Mouse (Mus musculus) myocyte (in vitro differentiated cells): ENCODE measurements at regions not wholly inside any gene's neighbourhood (a gene's known extent, or its start where the extent isn't known, plus 50 kb on each side); places are given as distances from the start of the nearest gene placed in this dataset.

Experiments
- H3K27me3 ChIP-seq: one replicate; pipeline ENCODE4 v1.6.1; 2011; ENCODE audit not compliant: control insufficient read depth, insufficient read depth, insufficient read length
- H3K36me3 ChIP-seq: one replicate; pipeline ENCODE4 v1.6.1; 2011; ENCODE audit not compliant: control insufficient read depth, insufficient read depth
- H3K4me2 ChIP-seq: one replicate; pipeline ENCODE4 v1.6.1; 2011; ENCODE audit warnings: low read depth, control low read depth
- H3K4me3 ChIP-seq: one replicate; pipeline ENCODE4 v1.5.1; 2011; ENCODE audit warnings: mild to moderate bottlenecking, control low read depth, moderate library complexity
- H3K79me2 ChIP-seq: one replicate; pipeline ENCODE4 v1.6.1; 2011; ENCODE audit not compliant: control insufficient read depth, insufficient read depth
- H3ac ChIP-seq: one replicate; pipeline ENCODE4 v1.6.1; 2011; ENCODE audit not compliant: control insufficient read depth, insufficient read length
- CEBPB ChIP-seq: IDR thresholded peaks from 2 replicates; pipeline ENCODE4 v1.6.1; 2011; ENCODE audit warnings: mild to moderate bottlenecking, moderate library complexity; ENCODE audit not compliant: poor library complexity, insufficient read depth, severe bottlenecking
- E2F4 ChIP-seq: IDR thresholded peaks from one replicate; pipeline ENCODE4 v1.6.1; 2011; ENCODE audit warnings: mild to moderate bottlenecking, control low read depth, moderate library complexity; ENCODE audit not compliant: insufficient read depth
- MAX ChIP-seq: IDR thresholded peaks from one replicate; pipeline ENCODE4 v1.6.1; 2011; ENCODE audit warnings: low read depth, mild to moderate bottlenecking, control low read depth
- MYOD1 ChIP-seq, 3 experiments: IDR thresholded peaks; one replicate each; pipeline ENCODE4 v1.6.1; 2011; ENCODE audit warnings: control low read depth in 2 of 3, low read depth in 2 of 3, mild to moderate bottlenecking in 2 of 3, moderate library complexity in 1 of 3; ENCODE audit not compliant: insufficient read length in 2 of 3, control insufficient read depth in 1 of 3
- MYOG ChIP-seq, 3 experiments: IDR thresholded peaks; one replicate each; pipeline ENCODE4 v1.6.1; 2011; ENCODE audit warnings: control low read depth in 2 of 3, low read depth in 2 of 3, mild to moderate bottlenecking in 2 of 3; ENCODE audit not compliant: insufficient read length in 2 of 3, control insufficient read depth in 1 of 3, insufficient read depth in 1 of 3
- POLR2A ChIP-seq: IDR thresholded peaks from one replicate; pipeline ENCODE4 v1.6.1; 2011; ENCODE audit warnings: low read depth, mild to moderate bottlenecking, control low read depth, moderate library complexity; ENCODE audit not compliant: insufficient read length
- POLR2AphosphoS2 ChIP-seq: IDR thresholded peaks from one replicate; pipeline ENCODE4 v1.6.1; 2011; ENCODE audit warnings: low read depth, control low read depth; ENCODE audit not compliant: insufficient read length
- REST ChIP-seq: IDR thresholded peaks from one replicate; pipeline ENCODE4 v1.6.1; 2011; ENCODE audit warnings: mild to moderate bottlenecking, control low read depth, moderate library complexity; ENCODE audit not compliant: insufficient read depth, insufficient read length
- SRF ChIP-seq: IDR thresholded peaks from one replicate; pipeline ENCODE4 v1.6.1; 2011; ENCODE audit warnings: low read depth; ENCODE audit not compliant: control insufficient read depth, insufficient read length
- TCF12 ChIP-seq: IDR thresholded peaks from one replicate; pipeline ENCODE4 v1.6.1; 2011; ENCODE audit warnings: mild to moderate bottlenecking, control low read depth; ENCODE audit not compliant: poor library complexity, insufficient read depth, severe bottlenecking
- TCF3 ChIP-seq: IDR thresholded peaks from one replicate; pipeline ENCODE4 v1.6.1; 2011; ENCODE audit warnings: low read depth, control low read depth; ENCODE audit not compliant: insufficient read length
- USF1 ChIP-seq: IDR thresholded peaks from one replicate; pipeline ENCODE4 v1.6.1; 2011; ENCODE audit warnings: low read depth, mild to moderate bottlenecking, control low read depth, moderate library complexity

- H3K4me3 ChIP-seq: no peak overlapping the region
- no peak overlapping the region for H3ac ChIP-seq
- no peaks in the 10 kb centered on the region for H3K27me3 ChIP-seq
- H3K79me2 ChIP-seq: no peaks in the 10 kb centered on the region
- TF ChIP-seq REST (no peak), MAX (no peak), POLR2A (no peak), MYOD1 (IDR thresholded peaks at IDR 0.05; ENCODE audit: control insufficient read depth in 1 of 3, insufficient read length in 2 of 3, low read depth in 2 of 3) (no peak), CEBPB (no peak), USF1 (no peak), TCF12 (no peak), SRF (no peak), TCF3 (no peak)
- no peaks in the 10 kb centered on the region for H3K36me3 ChIP-seq
- H3K4me2 ChIP-seq: no peak overlapping the region
Measured at GRCm38 (mm10) chr14:99521954-99522523, 223.5 kb downstream of the Klf5 start.

- H3K79me2 ChIP-seq: no peaks in the 10 kb centered on the region
- no peak overlapping the region for H3ac ChIP-seq
- TF ChIP-seq MYOD1 (IDR thresholded peaks at IDR 0.05; ENCODE audit: control insufficient read depth in 1 of 3, insufficient read length in 2 of 3, low read depth in 2 of 3) (peak in 1 of 3 experiments; percentile 5), POLR2A (no peak), CEBPB (no peak)
- H3K27me3 ChIP-seq: no peaks in the 10 kb centered on the region
- H3K36me3 ChIP-seq: no peaks in the 10 kb centered on the region
- H3K4me2 ChIP-seq: peak overlapping the region; percentile 12
- H3K4me3 ChIP-seq: no peak overlapping the region
Measured at GRCm38 (mm10) chr14:99535781-99536180, 237.3 kb downstream of the Klf5 start.

DNA sequence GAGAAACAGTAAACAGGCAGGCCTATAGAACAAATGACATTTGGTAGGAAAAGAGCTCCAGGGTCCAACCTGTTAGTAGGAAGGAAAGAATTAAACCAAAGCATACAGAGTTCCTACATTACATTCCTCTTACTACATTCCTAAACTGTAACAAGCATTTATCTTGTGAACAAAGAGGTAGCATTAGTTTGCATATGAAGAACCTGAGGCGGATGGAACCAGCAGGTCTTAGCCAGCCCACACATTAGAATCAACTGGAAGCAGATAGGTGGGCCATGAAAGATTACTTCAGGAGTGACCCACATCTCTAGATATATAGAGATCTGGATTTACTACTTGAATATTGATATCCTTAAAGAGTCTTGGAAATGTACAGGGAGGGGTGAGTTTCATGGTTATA is 238.8 kb downstream of the Klf5 start:
- Histone ChIP-seq H3ac (no peak overlapping the region), H3K4me2 (no peak overlapping the region), H3K4me3 (no peak overlapping the region), H3K27me3 (no peaks in the 10 kb centered on the region), H3K79me2 (no peaks in the 10 kb centered on the region), H3K36me3 (no peaks in the 10 kb centered on the region)
- TF ChIP-seq SRF (no peak), MAX (no peak), E2F4 (no peak), CEBPB (no peak), TCF3 (no peak), MYOD1 (IDR thresholded peaks at IDR 0.05; ENCODE audit: control insufficient read depth in 1 of 3, insufficient read length in 2 of 3, low read depth in 2 of 3) (no peak), POLR2AphosphoS2 (no peak), MYOG (IDR thresholded peaks at IDR 0.05; ENCODE audit: control insufficient read depth in 1 of 3, insufficient read depth in 1 of 3, insufficient read length in 2 of 3, low read depth in 2 of 3) (no peak), USF1 (no peak), POLR2A (no peak), TCF12 (no peak), REST (no peak)

- Histone ChIP-seq H3K36me3 (no peaks in the 10 kb centered on the region), H3K4me2 (no peak overlapping the region), H3K27me3 (no peaks in the 10 kb centered on the region), H3K4me3 (no peak overlapping the region), H3K79me2 (no peaks in the 10 kb centered on the region), H3ac (no peak overlapping the region)
- no peak for TF ChIP-seq SRF
- TF ChIP-seq MYOD1 (IDR thresholded peaks at IDR 0.05; ENCODE audit: control insufficient read depth in 1 of 3, insufficient read length in 2 of 3, low read depth in 2 of 3): no peak
- no peak for TF ChIP-seq TCF3
- no peak for TF ChIP-seq MAX
- TF ChIP-seq CEBPB: no peak
- no peak for TF ChIP-seq POLR2A
- no peak for TF ChIP-seq TCF12
Measured at GRCm38 (mm10) chr14:99541716-99542115, 243.2 kb downstream of the Klf5 start.

GRCm38 (mm10) chr14:99547931-99548330 is 249.4 kb downstream of the Klf5 start:
- Histone ChIP-seq H3K27me3 (no peaks in the 10 kb centered on the region), H3K79me2 (no peaks in the 10 kb centered on the region), H3ac (no peak overlapping the region), H3K4me2 (peak overlapping the region; percentile 85), H3K4me3 (no peak overlapping the region), H3K36me3 (no peaks in the 10 kb centered on the region)
- TF ChIP-seq MAX: no peak
- TF ChIP-seq CEBPB: no peak
- no peak for TF ChIP-seq SRF
- TF ChIP-seq E2F4: no peak
- TF ChIP-seq TCF3: no peak
- TF ChIP-seq MYOG (IDR thresholded peaks at IDR 0.05; ENCODE audit: control insufficient read depth in 1 of 3, insufficient read depth in 1 of 3, insufficient read length in 2 of 3, low read depth in 2 of 3): no peak
- no peak for TF ChIP-seq USF1
- no peak for TF ChIP-seq POLR2A
- no peak for TF ChIP-seq TCF12
- no peak for TF ChIP-seq MYOD1 (IDR thresholded peaks at IDR 0.05; ENCODE audit: control insufficient read depth in 1 of 3, insufficient read length in 2 of 3, low read depth in 2 of 3)
- no peak for TF ChIP-seq REST
